Comparison of ENCODE assay signal across 20 mouse cellular contexts in the genomic region with DNA sequence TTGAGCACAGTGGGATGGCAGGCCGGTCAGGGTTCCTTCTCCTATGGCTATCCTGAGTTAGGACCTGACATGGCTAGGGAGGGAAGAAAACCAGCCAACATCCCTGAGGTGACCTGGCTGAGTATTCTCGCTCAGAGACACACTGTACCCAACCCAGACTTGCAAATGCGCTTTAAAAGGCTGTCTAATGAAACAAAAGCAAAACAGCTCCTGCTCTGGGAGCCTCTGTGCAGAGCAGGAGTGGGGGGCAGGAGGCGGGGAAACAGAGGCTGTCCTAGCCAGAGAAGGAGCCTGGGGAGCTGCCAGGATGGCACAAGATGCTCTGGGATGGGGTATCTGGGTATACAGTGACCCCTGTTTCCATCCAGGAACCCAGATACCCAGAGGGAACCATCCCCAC.
DNase-seq lines count a peak whose midpoint lies in the region; TF ChIP-seq lines count a peak whose summit lies in the region.
"Had no signal": no experiment of that assay in that cellular context is flagged by ENCODE, and none has a peak within 500 bp of the region (broad histone marks: within the 10 kb centered on the region; RNA-seq: fewer than 3 reads in every experiment).

No protein-coding gene starts in this region.

- H3K27me3 ChIP-seq in E14TG2a.4 (ENCODE audit: insufficient read depth, low read length), result no peaks in the 10 kb centered on the region
- H3K27me3 ChIP-seq: CH12.LX; embryonic facial prominence, embryonic 12.5 days; forebrain, embryonic 13.5 days; forebrain, embryonic 15.5 days had no signal

- DNase-seq in ES-CJ7 (ENCODE audit: low read depth, low spot score) (peak; percentile 68), ZHBTc4 (ENCODE audit: low read depth, low spot score) (peak; percentile 70), MN1 (ENCODE audit: low spot score) (no peak)
- DNase-seq in urinary bladder, postnatal 36 days (ENCODE audit: low spot score in 2 of 2), result no peak
- no peak for DNase-seq in kidney, postnatal 36 days
- DNase-seq: adrenal gland, adult 8-10 months; adrenal gland, postnatal 14 days; adrenal gland, postnatal 36 days; B cell, adult 2 months; cerebellum, adult 11-12 months; cerebellum, adult 2 months; cerebellum, adult 9-10 months; cerebellum, postnatal 10 days; cerebellum, postnatal 25 days had no signal

- no peaks in the 10 kb centered on the region for H3K9me3 ChIP-seq in E14TG2a.4 (ENCODE audit: low read length)
- H3K9me3 ChIP-seq: embryonic facial prominence, embryonic 10.5 days; embryonic facial prominence, embryonic 12.5 days; forebrain, embryonic 13.5 days; forebrain, embryonic 15.5 days had no signal

- TF ChIP-seq CTCF in E14TG2a.4 (conservative IDR thresholded peaks at IDR 0.05; ENCODE audit: low read length), result no peak

- 0 out of 2 replicates have a peak overlapping the region, but pooled peaks have one; percentile 13 for H3K4me3 ChIP-seq in E14TG2a.4 (replicated peaks; ENCODE audit: low read length)
- H3K4me3 ChIP-seq: embryonic facial prominence, embryonic 10.5 days; embryonic facial prominence, embryonic 12.5 days; forebrain, embryonic 13.5 days; forebrain, embryonic 15.5 days had no signal

- H3K4me1 ChIP-seq in E14TG2a.4 (replicated peaks; ENCODE audit: low read depth, low read length), result peaks cover 50% of the 10 kb centered on the region
- H3K4me1 ChIP-seq: forebrain, embryonic 13.5 days; forebrain, embryonic 15.5 days had no signal

- H3K36me3 ChIP-seq in E14TG2a.4 (ENCODE audit: insufficient read depth, low read length), result no peaks in the 10 kb centered on the region
- H3K36me3 ChIP-seq: embryonic facial prominence, embryonic 10.5 days; embryonic facial prominence, embryonic 12.5 days; forebrain, embryonic 15.5 days had no signal

Comparison
In these comparisons a context has a peak if more than half of its experiments do, and no peak if none do; other contexts are left out.
1. DNase-seq: peak in ES-CJ7 (single experiment) and ZHBTc4 (single experiment); none in MN1 (single experiment), urinary bladder, postnatal 36 days (0 of 2) and kidney, postnatal 36 days (0 of 2).